Mouse (Mus musculus): ENCODE data around the gene Olfr910. TPM values are rescaled to one million over a fixed set of nuclear protein-coding genes. Genes with fewer than 3 reads are reported as not detected.

The Olfr910 gene
- polyA plus RNA-seq (2012; fragmentation: generic; extraction: Trizol): not detected

GRCm38 (mm10) chr9:38537549-38537948, at the start of gene Olfr910:
Gene Olfr910 (plus strand): TSS chr9:38537849.

GRCm38 (mm10) chr9:38495501-38495900, 42.1 kb upstream of the Olfr910 start, which contains the start of gene Olfr907:
Gene Olfr907 (plus strand): TSS chr9:38495801.

GRCm38 (mm10) chr9:38521280-38521679, 16.4 kb upstream of the Olfr910 start, which contains the start of gene Olfr911-ps1:
Gene Olfr911-ps1 (plus strand): TSS chr9:38521580.

GRCm38 (mm10) chr9:38579878-38580277, 42.2 kb downstream of the Olfr910 start, which contains the start of gene Olfr912:
Gene Olfr912 (plus strand): TSS chr9:38580178.

Other genes with a start within 250 kb of the Olfr910 start
- not detected for gene Olfr896-ps1, start 246.7 kb upstream of the Olfr910 start, polyA plus RNA-seq (2012; fragmentation: generic; extraction: Trizol)
- not detected for gene Olfr25, start 208.8 kb upstream of the Olfr910 start, polyA plus RNA-seq (2012; fragmentation: generic; extraction: Trizol)
- gene Olfr898, start 189.4 kb upstream of the Olfr910 start, polyA plus RNA-seq (2012; fragmentation: generic; extraction: Trizol): not detected
- not detected for gene Olfr250, start 171.0 kb upstream of the Olfr910 start, polyA plus RNA-seq (2012; fragmentation: generic; extraction: Trizol)
- gene Olfr251, start 160.8 kb upstream of the Olfr910 start, polyA plus RNA-seq (2012; fragmentation: generic; extraction: Trizol): not detected
- gene Olfr147, start 136.2 kb upstream of the Olfr910 start, polyA plus RNA-seq (2012; fragmentation: generic; extraction: Trizol): not detected
- gene Olfr901, start 108.4 kb upstream of the Olfr910 start, polyA plus RNA-seq (2012; fragmentation: generic; extraction: Trizol): not detected
- gene Olfr902, start 90.2 kb upstream of the Olfr910 start, polyA plus RNA-seq (2012; fragmentation: generic; extraction: Trizol): not detected
- gene Olfr904, start 74.7 kb upstream of the Olfr910 start, polyA plus RNA-seq (2012; fragmentation: generic; extraction: Trizol): not detected
- not detected for gene Olfr905, start 66.7 kb upstream of the Olfr910 start, polyA plus RNA-seq (2012; fragmentation: generic; extraction: Trizol)
- not detected for gene Olfr906, start 50.8 kb upstream of the Olfr910 start, polyA plus RNA-seq (2012; fragmentation: generic; extraction: Trizol)
- not detected for gene Olfr907, start 42.0 kb upstream of the Olfr910 start, polyA plus RNA-seq (2012; fragmentation: generic; extraction: Trizol)
- gene Olfr911-ps1, start 16.3 kb upstream of the Olfr910 start, polyA plus RNA-seq (2012; fragmentation: generic; extraction: Trizol): not detected
- not detected for gene Olfr912, start 42.3 kb downstream of the Olfr910 start, polyA plus RNA-seq (2012; fragmentation: generic; extraction: Trizol)
- not detected for gene Olfr913, start 54.9 kb downstream of the Olfr910 start, polyA plus RNA-seq (2012; fragmentation: generic; extraction: Trizol)
- not detected for gene Olfr914, start 67.3 kb downstream of the Olfr910 start, polyA plus RNA-seq (2012; fragmentation: generic; extraction: Trizol)
- gene Olfr916, start 122.0 kb downstream of the Olfr910 start, polyA plus RNA-seq (2012; fragmentation: generic; extraction: Trizol): not detected
- gene Olfr917, start 128.0 kb downstream of the Olfr910 start, polyA plus RNA-seq (2012; fragmentation: generic; extraction: Trizol): not detected
- not detected for gene Olfr918, start 136.8 kb downstream of the Olfr910 start, polyA plus RNA-seq (2012; fragmentation: generic; extraction: Trizol)
- gene Olfr919, start 165.8 kb downstream of the Olfr910 start, polyA plus RNA-seq (2012; fragmentation: generic; extraction: Trizol): not detected
- gene Vwa5a, start 180.4 kb downstream of the Olfr910 start, polyA plus RNA-seq (2012; fragmentation: generic; extraction: Trizol): 10 to 100 TPM in 1 of 2 experiments, 1 to 10 TPM in 1; 1.2 to 22.6 TPM
- gene Olfr920, start 214.4 kb downstream of the Olfr910 start, polyA plus RNA-seq (2012; fragmentation: generic; extraction: Trizol): under 1 TPM in 1 of 2 experiments, not detected in 1; 0.04 TPM
- not detected for gene Olfr921, start 235.2 kb downstream of the Olfr910 start, polyA plus RNA-seq (2012; fragmentation: generic; extraction: Trizol)

Data from C3H10T1/2 (cell line).